Mouse (Mus musculus) myocyte (in vitro differentiated cells): Measurements from ENCODE around the gene Kansl3. TPM values are rescaled to one million over a fixed set of nuclear protein-coding genes. Genes with fewer than 3 reads are reported as not detected.
A peak's percentile ranks its signal among the peaks of the same experiment; 100 is the strongest.

ENCODE experiments used
- H3K27me3 ChIP-seq: one replicate; pipeline ENCODE4 v1.6.1; 2011; ENCODE audit not compliant: control insufficient read depth, insufficient read depth, insufficient read length
- H3K36me3 ChIP-seq: one replicate; pipeline ENCODE4 v1.6.1; 2011; ENCODE audit not compliant: control insufficient read depth, insufficient read depth
- H3K4me2 ChIP-seq: one replicate; pipeline ENCODE4 v1.6.1; 2011; ENCODE audit warnings: low read depth, control low read depth
- H3K4me3 ChIP-seq: one replicate; pipeline ENCODE4 v1.5.1; 2011; ENCODE audit warnings: mild to moderate bottlenecking, control low read depth, moderate library complexity
- H3K79me2 ChIP-seq: one replicate; pipeline ENCODE4 v1.6.1; 2011; ENCODE audit not compliant: control insufficient read depth, insufficient read depth
- H3ac ChIP-seq: one replicate; pipeline ENCODE4 v1.6.1; 2011; ENCODE audit not compliant: control insufficient read depth, insufficient read length
- CEBPB ChIP-seq: IDR thresholded peaks from 2 replicates; pipeline ENCODE4 v1.6.1; 2011; ENCODE audit warnings: mild to moderate bottlenecking, moderate library complexity; ENCODE audit not compliant: poor library complexity, insufficient read depth, severe bottlenecking
- E2F4 ChIP-seq: IDR thresholded peaks from one replicate; pipeline ENCODE4 v1.6.1; 2011; ENCODE audit warnings: mild to moderate bottlenecking, control low read depth, moderate library complexity; ENCODE audit not compliant: insufficient read depth
- MAX ChIP-seq: IDR thresholded peaks from one replicate; pipeline ENCODE4 v1.6.1; 2011; ENCODE audit warnings: low read depth, mild to moderate bottlenecking, control low read depth
- MYOD1 ChIP-seq, 3 experiments: IDR thresholded peaks; one replicate each; pipeline ENCODE4 v1.6.1; 2011; ENCODE audit warnings: control low read depth in 2 of 3, low read depth in 2 of 3, mild to moderate bottlenecking in 2 of 3, moderate library complexity in 1 of 3; ENCODE audit not compliant: insufficient read length in 2 of 3, control insufficient read depth in 1 of 3
- MYOG ChIP-seq, 3 experiments: IDR thresholded peaks; one replicate each; pipeline ENCODE4 v1.6.1; 2011; ENCODE audit warnings: control low read depth in 2 of 3, low read depth in 2 of 3, mild to moderate bottlenecking in 2 of 3; ENCODE audit not compliant: insufficient read length in 2 of 3, control insufficient read depth in 1 of 3, insufficient read depth in 1 of 3
- POLR2A ChIP-seq: IDR thresholded peaks from one replicate; pipeline ENCODE4 v1.6.1; 2011; ENCODE audit warnings: low read depth, mild to moderate bottlenecking, control low read depth, moderate library complexity; ENCODE audit not compliant: insufficient read length
- POLR2AphosphoS2 ChIP-seq: IDR thresholded peaks from one replicate; pipeline ENCODE4 v1.6.1; 2011; ENCODE audit warnings: low read depth, control low read depth; ENCODE audit not compliant: insufficient read length
- REST ChIP-seq: IDR thresholded peaks from one replicate; pipeline ENCODE4 v1.6.1; 2011; ENCODE audit warnings: mild to moderate bottlenecking, control low read depth, moderate library complexity; ENCODE audit not compliant: insufficient read depth, insufficient read length
- SRF ChIP-seq: IDR thresholded peaks from one replicate; pipeline ENCODE4 v1.6.1; 2011; ENCODE audit warnings: low read depth; ENCODE audit not compliant: control insufficient read depth, insufficient read length
- TCF12 ChIP-seq: IDR thresholded peaks from one replicate; pipeline ENCODE4 v1.6.1; 2011; ENCODE audit warnings: mild to moderate bottlenecking, control low read depth; ENCODE audit not compliant: poor library complexity, insufficient read depth, severe bottlenecking
- TCF3 ChIP-seq: IDR thresholded peaks from one replicate; pipeline ENCODE4 v1.6.1; 2011; ENCODE audit warnings: low read depth, control low read depth; ENCODE audit not compliant: insufficient read length
- USF1 ChIP-seq: IDR thresholded peaks from one replicate; pipeline ENCODE4 v1.6.1; 2011; ENCODE audit warnings: low read depth, mild to moderate bottlenecking, control low read depth, moderate library complexity
- polyA plus RNA-seq: library from polyadenylated mRNA; unstranded; fragments of >200 nt; fragmentation: generic; extraction: Trizol; gene quantifications from one replicate; pipeline ENCODE4 v1.2.1, GENCODE M21; 2012; ENCODE audit warnings: missing spikeins

The Kansl3 gene
- polyA plus RNA-seq, 1 experiment = 35.7 TPM

GRCm38 (mm10) chr1:36356955-36357695, 11.9 kb downstream of the Kansl3 start:
- H3K79me2 ChIP-seq = peaks cover 47% of the 10 kb centered on the region
- TF ChIP-seq TCF12 = no peak
- TF ChIP-seq SRF = no peak
- no peak for TF ChIP-seq CEBPB
- TF ChIP-seq REST = no peak
- TF ChIP-seq USF1 = no peak
- no peak for TF ChIP-seq POLR2A
- TF ChIP-seq POLR2AphosphoS2 = no peak
- TF ChIP-seq E2F4 = no peak

GRCm38 (mm10) chr1:36352351-36352750, 16.6 kb downstream of the Kansl3 start:
- Histone ChIP-seq H3K79me2 (peaks cover 4% of the 10 kb centered on the region), H3K27me3 (no peaks in the 10 kb centered on the region), H3K36me3 (peaks cover 89% of the 10 kb centered on the region), H3ac (no peak overlapping the region), H3K4me2 (no peak overlapping the region), H3K4me3 (no peak overlapping the region)
- no peak for TF ChIP-seq REST
- no peak for TF ChIP-seq POLR2AphosphoS2
- TF ChIP-seq MYOD1 (IDR thresholded peaks at IDR 0.05; ENCODE audit: control insufficient read depth in 1 of 3, insufficient read length in 2 of 3, low read depth in 2 of 3) = no peak
- no peak for TF ChIP-seq CEBPB
- no peak for TF ChIP-seq POLR2A
- TF ChIP-seq TCF3 = no peak
- no peak for TF ChIP-seq MAX
- no peak for TF ChIP-seq MYOG (IDR thresholded peaks at IDR 0.05; ENCODE audit: control insufficient read depth in 1 of 3, insufficient read depth in 1 of 3, insufficient read length in 2 of 3, low read depth in 2 of 3)
- TF ChIP-seq USF1 = no peak

More at GRCm38 (mm10) chr1:36356955-36357695, 11.9 kb downstream of the Kansl3 start:
- no peak overlapping the region for H3K4me2 ChIP-seq
- H3K36me3 ChIP-seq = peaks cover 79% of the 10 kb centered on the region
- H3ac ChIP-seq = no peak overlapping the region
- no peak overlapping the region for H3K4me3 ChIP-seq
- no peaks in the 10 kb centered on the region for H3K27me3 ChIP-seq

GRCm38 (mm10) chr1:36342547-36342946, 26.4 kb downstream of the Kansl3 start:
- Histone ChIP-seq H3K4me2 (no peak overlapping the region), H3K79me2 (no peaks in the 10 kb centered on the region), H3ac (no peak overlapping the region), H3K4me3 (no peak overlapping the region), H3K27me3 (no peaks in the 10 kb centered on the region), H3K36me3 (peaks cover 92% of the 10 kb centered on the region)
- TF ChIP-seq MAX = no peak
- no peak for TF ChIP-seq TCF12
- TF ChIP-seq E2F4 = no peak
- no peak for TF ChIP-seq CEBPB
- no peak for TF ChIP-seq MYOD1 (IDR thresholded peaks at IDR 0.05; ENCODE audit: control insufficient read depth in 1 of 3, insufficient read length in 2 of 3, low read depth in 2 of 3)
- TF ChIP-seq REST = no peak
- TF ChIP-seq TCF3 = no peak
- no peak for TF ChIP-seq MYOG (IDR thresholded peaks at IDR 0.05; ENCODE audit: control insufficient read depth in 1 of 3, insufficient read depth in 1 of 3, insufficient read length in 2 of 3, low read depth in 2 of 3)
- TF ChIP-seq POLR2AphosphoS2 = no peak
- TF ChIP-seq SRF = no peak
- TF ChIP-seq POLR2A = no peak
- no peak for TF ChIP-seq USF1

GRCm38 (mm10) chr1:36332955-36333887, 35.8 kb downstream of the Kansl3 start:
- no peaks in the 10 kb centered on the region for H3K27me3 ChIP-seq
- H3K79me2 ChIP-seq = no peaks in the 10 kb centered on the region
- H3ac ChIP-seq = no peak overlapping the region
- H3K4me2 ChIP-seq = no peak overlapping the region
- peaks cover 29% of the 10 kb centered on the region for H3K36me3 ChIP-seq
- H3K4me3 ChIP-seq = no peak overlapping the region
- TF ChIP-seq POLR2A (no peak), MAX (no peak), SRF (no peak), MYOG (IDR thresholded peaks at IDR 0.05; ENCODE audit: control insufficient read depth in 1 of 3, insufficient read depth in 1 of 3, insufficient read length in 2 of 3, low read depth in 2 of 3) (peak in 1 of 3 experiments; percentile 57), CEBPB (no peak), USF1 (no peak), E2F4 (no peak), MYOD1 (IDR thresholded peaks at IDR 0.05; ENCODE audit: control insufficient read depth in 1 of 3, insufficient read length in 2 of 3, low read depth in 2 of 3) (peak in 1 of 3 experiments; percentile 37), TCF12 (no peak), REST (no peak), TCF3 (no peak), POLR2AphosphoS2 (peak; percentile 58)
